Mouse (Mus musculus): ENCODE data around the gene Popdc3. TPM values are rescaled to one million over a fixed set of nuclear protein-coding genes. Genes with fewer than 3 reads are reported as not detected.
"Not testable (repeated sequence)": the region's sequence is repeated elsewhere in the genome, so short reads cannot be mapped to it uniquely, and the experiment has no call there.

Popdc3 gene
- polyA plus RNA-seq (2014; fragmentation: Nextera tagmentation; extraction: Ambion mirVana), result 0.44 and 0.63 TPM in 2 replicates

GRCm38 (mm10) chr10:45177798-45178197, at the start of gene Popdc3:
TSS of gene Popdc3 (plus strand) at chr10:45178098.
- H3K9me3 ChIP-seq (replicated peaks; ENCODE audit: control insufficient read depth, low read length); H3K27ac ChIP-seq (ENCODE audit: low read depth, low read length); H3K36me3 ChIP-seq (ENCODE audit: control insufficient read depth, insufficient read depth, low read length); H3K9ac ChIP-seq (ENCODE audit: low read length); DNase-seq (ENCODE audit: low spot score); H3K4me2 ChIP-seq (ENCODE audit: low read length); H3K27me3 ChIP-seq (replicated peaks; ENCODE audit: control insufficient read depth, insufficient read depth, low read length); ATAC-seq; H3K4me1 ChIP-seq (ENCODE audit: control insufficient read depth, insufficient read depth, low read length); H3K4me3 ChIP-seq (ENCODE audit: low read depth, low read length): not testable (repeated sequence)
- no CpG with 5 or more reads among the region's 5 CpGs for WGBS

- no peak overlapping the region for H3K4me3 ChIP-seq (ENCODE audit: low read depth, low read length)
- no peaks in the 10 kb centered on the region for H3K9me3 ChIP-seq (replicated peaks; ENCODE audit: control insufficient read depth, low read length)
- 58% methylated on average over 11 of the region's 11 CpGs for WGBS
- H3K27me3 ChIP-seq (replicated peaks; ENCODE audit: control insufficient read depth, insufficient read depth, low read length), result no peaks in the 10 kb centered on the region
- peaks cover 27% of the 10 kb centered on the region for H3K36me3 ChIP-seq (ENCODE audit: control insufficient read depth, insufficient read depth, low read length)
- DNase-seq (ENCODE audit: low spot score) (peak; percentile 53), ATAC-seq (no peak)
- H3K27ac ChIP-seq (ENCODE audit: low read depth, low read length), result no peak overlapping the region
- no peaks in the 10 kb centered on the region for H3K4me1 ChIP-seq (ENCODE audit: control insufficient read depth, insufficient read depth, low read length)
- 0 out of 2 replicates have a peak overlapping the region, but pooled peaks have one; percentile 0 for H3K9ac ChIP-seq (ENCODE audit: low read length)
- no peak overlapping the region for H3K4me2 ChIP-seq (ENCODE audit: low read length)
Measured at GRCm38 (mm10) chr10:45129105-45129504, 48.8 kb upstream of the Popdc3 start.

- 91% methylated on average over 6 of the region's 6 CpGs for WGBS
- H3K9me3 ChIP-seq (replicated peaks; ENCODE audit: control insufficient read depth, low read length), result no peaks in the 10 kb centered on the region
- peaks cover 27% of the 10 kb centered on the region for H3K36me3 ChIP-seq (ENCODE audit: control insufficient read depth, insufficient read depth, low read length)
- H3K9ac ChIP-seq (ENCODE audit: low read length), result no peak overlapping the region
- no peak overlapping the region for H3K4me2 ChIP-seq (ENCODE audit: low read length)
- no peak overlapping the region for H3K4me3 ChIP-seq (ENCODE audit: low read depth, low read length)
- H3K27ac ChIP-seq (ENCODE audit: low read depth, low read length), result no peak overlapping the region
- no peaks in the 10 kb centered on the region for H3K27me3 ChIP-seq (replicated peaks; ENCODE audit: control insufficient read depth, insufficient read depth, low read length)
- DNase-seq (ENCODE audit: low spot score) (no peak), ATAC-seq (no peak)
- H3K4me1 ChIP-seq (ENCODE audit: control insufficient read depth, insufficient read depth, low read length), result no peaks in the 10 kb centered on the region
Measured at GRCm38 (mm10) chr10:45130004-45130403, 47.9 kb upstream of the Popdc3 start.

- Histone ChIP-seq H3K9me3 (replicated peaks; ENCODE audit: control insufficient read depth, low read length) (no peaks in the 10 kb centered on the region), H3K4me1 (ENCODE audit: control insufficient read depth, insufficient read depth, low read length) (no peaks in the 10 kb centered on the region), H3K36me3 (ENCODE audit: control insufficient read depth, insufficient read depth, low read length) (peaks cover 12% of the 10 kb centered on the region), H3K4me2 (ENCODE audit: low read length) (no peak overlapping the region), H3K27me3 (replicated peaks; ENCODE audit: control insufficient read depth, insufficient read depth, low read length) (no peaks in the 10 kb centered on the region), H3K9ac (ENCODE audit: low read length) (no peak overlapping the region), H3K27ac (ENCODE audit: low read depth, low read length) (no peak overlapping the region), H3K4me3 (ENCODE audit: low read depth, low read length) (no peak overlapping the region)
- WGBS, result 84% methylated on average over 4 of the region's 4 CpGs
- ATAC-seq (no peak), DNase-seq (ENCODE audit: low spot score) (peak; percentile 30)
Measured at GRCm38 (mm10) chr10:45132371-45132770, 45.5 kb upstream of the Popdc3 start.

GRCm38 (mm10) chr10:45136806-45137205, 41.1 kb upstream of the Popdc3 start:
- 85% methylated on average over 7 of the region's 7 CpGs for WGBS
- Histone ChIP-seq H3K9ac (ENCODE audit: low read length) (no peak overlapping the region), H3K9me3 (replicated peaks; ENCODE audit: control insufficient read depth, low read length) (no peaks in the 10 kb centered on the region), H3K36me3 (ENCODE audit: control insufficient read depth, insufficient read depth, low read length) (no peaks in the 10 kb centered on the region), H3K27me3 (replicated peaks; ENCODE audit: control insufficient read depth, insufficient read depth, low read length) (no peaks in the 10 kb centered on the region), H3K4me2 (ENCODE audit: low read length) (no peak overlapping the region), H3K4me1 (ENCODE audit: control insufficient read depth, insufficient read depth, low read length) (peaks cover 5% of the 10 kb centered on the region), H3K4me3 (ENCODE audit: low read depth, low read length) (no peak overlapping the region), H3K27ac (ENCODE audit: low read depth, low read length) (no peak overlapping the region)
- ATAC-seq (no peak), DNase-seq (ENCODE audit: low spot score) (no peak)

- Histone ChIP-seq H3K9ac (ENCODE audit: low read length) (no peak overlapping the region), H3K27ac (ENCODE audit: low read depth, low read length) (no peak overlapping the region), H3K9me3 (replicated peaks; ENCODE audit: control insufficient read depth, low read length) (no peaks in the 10 kb centered on the region), H3K4me3 (ENCODE audit: low read depth, low read length) (no peak overlapping the region), H3K27me3 (replicated peaks; ENCODE audit: control insufficient read depth, insufficient read depth, low read length) (no peaks in the 10 kb centered on the region), H3K36me3 (ENCODE audit: control insufficient read depth, insufficient read depth, low read length) (no peaks in the 10 kb centered on the region), H3K4me2 (ENCODE audit: low read length) (no peak overlapping the region), H3K4me1 (ENCODE audit: control insufficient read depth, insufficient read depth, low read length) (peaks cover 5% of the 10 kb centered on the region)
- 0 out of 2 replicates have a peak, but pooled peaks have one; percentile 16 for ATAC-seq
- 61% methylated on average over 4 of the region's 4 CpGs for WGBS
- DNase-seq (ENCODE audit: low spot score), result no peak
Measured at GRCm38 (mm10) chr10:45139910-45140309, 38.0 kb upstream of the Popdc3 start.

GRCm38 (mm10) chr10:45140474-45141212, 37.3 kb upstream of the Popdc3 start:
- no peaks in the 10 kb centered on the region for H3K9me3 ChIP-seq (replicated peaks; ENCODE audit: control insufficient read depth, low read length)
- peak; percentile 44 for ATAC-seq
- WGBS, result 72% methylated on average over 7 of the region's 7 CpGs
- no peaks in the 10 kb centered on the region for H3K36me3 ChIP-seq (ENCODE audit: control insufficient read depth, insufficient read depth, low read length)
- no peak for DNase-seq (ENCODE audit: low spot score)
- H3K9ac ChIP-seq (ENCODE audit: low read length), result no peak overlapping the region
- H3K27ac ChIP-seq (ENCODE audit: low read depth, low read length), result no peak overlapping the region
- H3K4me2 ChIP-seq (ENCODE audit: low read length), result no peak overlapping the region
- H3K4me1 ChIP-seq (ENCODE audit: control insufficient read depth, insufficient read depth, low read length), result peaks cover 5% of the 10 kb centered on the region
- H3K4me3 ChIP-seq (ENCODE audit: low read depth, low read length), result no peak overlapping the region
- no peaks in the 10 kb centered on the region for H3K27me3 ChIP-seq (replicated peaks; ENCODE audit: control insufficient read depth, insufficient read depth, low read length)

GRCm38 (mm10) chr10:45142359-45142758, 35.5 kb upstream of the Popdc3 start:
- no peak for ATAC-seq
- DNase-seq (ENCODE audit: low spot score), result no peak
- H3K27me3 ChIP-seq (replicated peaks; ENCODE audit: control insufficient read depth, insufficient read depth, low read length), result no peaks in the 10 kb centered on the region
- peaks cover 8% of the 10 kb centered on the region for H3K4me1 ChIP-seq (ENCODE audit: control insufficient read depth, insufficient read depth, low read length)
- H3K36me3 ChIP-seq (ENCODE audit: control insufficient read depth, insufficient read depth, low read length), result no peaks in the 10 kb centered on the region
- 91% methylated on average over 5 of the region's 5 CpGs for WGBS
- no peak overlapping the region for H3K4me2 ChIP-seq (ENCODE audit: low read length)
- no peak overlapping the region for H3K4me3 ChIP-seq (ENCODE audit: low read depth, low read length)
- H3K9ac ChIP-seq (ENCODE audit: low read length), result no peak overlapping the region
- H3K9me3 ChIP-seq (replicated peaks; ENCODE audit: control insufficient read depth, low read length), result no peaks in the 10 kb centered on the region
- no peak overlapping the region for H3K27ac ChIP-seq (ENCODE audit: low read depth, low read length)

- Histone ChIP-seq H3K9me3 (replicated peaks; ENCODE audit: control insufficient read depth, low read length) (no peaks in the 10 kb centered on the region), H3K27ac (ENCODE audit: low read depth, low read length) (no peak overlapping the region), H3K27me3 (replicated peaks; ENCODE audit: control insufficient read depth, insufficient read depth, low read length) (no peaks in the 10 kb centered on the region), H3K4me3 (ENCODE audit: low read depth, low read length) (no peak overlapping the region), H3K36me3 (ENCODE audit: control insufficient read depth, insufficient read depth, low read length) (no peaks in the 10 kb centered on the region), H3K4me2 (ENCODE audit: low read length) (no peak overlapping the region), H3K4me1 (ENCODE audit: control insufficient read depth, insufficient read depth, low read length) (peaks cover 8% of the 10 kb centered on the region), H3K9ac (ENCODE audit: low read length) (no peak overlapping the region)
- ATAC-seq (no peak), DNase-seq (ENCODE audit: low spot score) (peak; percentile 33)
- WGBS, result 83% methylated on average over 6 of the region's 6 CpGs
Measured at GRCm38 (mm10) chr10:45144038-45144817, 33.7 kb upstream of the Popdc3 start.

Measured in forebrain, embryonic 14.5 days (tissue).